Mouse (Mus musculus) megakaryocyte, adult 5-6 weeks (primary cell): ENCODE data around the gene Ssb. TPM values are rescaled to one million over a fixed set of nuclear protein-coding genes. Genes with fewer than 3 reads are reported as not detected.

Experiments
- total RNA-seq, 2 experiments: library from RNA; stranded (forward) in 1 of 2; stranded (reverse) in 1 of 2; fragments of 153-499, 151-499 nt in 1 of 2; fragments of 221-1000, 200-1000 nt in 1 of 2; gene quantifications; 2 replicates each; pipeline versions ENCODE4 v1.2.3 to v1.2.4; 2015 to 2017

Ssb gene
- total RNA-seq, 2 experiments from 2014 or later: 221 to 306 TPM

Other genes starting within 250 kb of the Ssb start
- 3.3 and 6.8 TPM in 2 replicates for gene Bbs5, start 214.4 kb upstream of the Ssb start, total RNA-seq (2015)
- gene Bbs5, start 214.4 kb upstream of the Ssb start, total RNA-seq (2017): 2.7 and 2.8 TPM in 2 replicates
- not detected in 2 replicates for gene Klhl41, start 191.4 kb upstream of the Ssb start, total RNA-seq (2015)
- 0.33 TPM in 1 of 2 replicates, not detected in the other for gene Klhl41, start 191.4 kb upstream of the Ssb start, total RNA-seq (2017)
- 4.2 and 4.6 TPM in 2 replicates for gene Fastkd1, start 148.0 kb upstream of the Ssb start, total RNA-seq (2015)
- gene Fastkd1, start 148.0 kb upstream of the Ssb start, total RNA-seq (2017): 4.4 and 4.6 TPM in 2 replicates
- 83.7 and 91.7 TPM in 2 replicates for gene Ppig, start 139.0 kb upstream of the Ssb start, total RNA-seq (2015)
- gene Ppig, start 139.0 kb upstream of the Ssb start, total RNA-seq (2017): 54.9 and 62.2 TPM in 2 replicates
- gene Ccdc173, start 72.0 kb upstream of the Ssb start, total RNA-seq (2015): 0.43 and 0.80 TPM in 2 replicates
- gene Ccdc173, start 72.0 kb upstream of the Ssb start, total RNA-seq (2017): 0.33 and 0.49 TPM in 2 replicates
- 19.8 and 25.3 TPM in 2 replicates for gene Phospho2, start 71.9 kb upstream of the Ssb start, total RNA-seq (2015)
- 22.0 and 27.5 TPM in 2 replicates for gene Phospho2, start 71.9 kb upstream of the Ssb start, total RNA-seq (2017)
- 3.5 and 3.7 TPM in 2 replicates for gene Klhl23, start 39.6 kb upstream of the Ssb start, total RNA-seq (2015)
- gene Klhl23, start 39.6 kb upstream of the Ssb start, total RNA-seq (2017): 8.7 and 10.9 TPM in 2 replicates
- 20.9 and 24.8 TPM in 2 replicates for gene Mettl5, start 24.1 kb downstream of the Ssb start, total RNA-seq (2015)
- 20.0 and 22.4 TPM in 2 replicates for gene Mettl5, start 24.1 kb downstream of the Ssb start, total RNA-seq (2017)
- 48.8 and 55.3 TPM in 2 replicates for gene Ubr3, start 35.7 kb downstream of the Ssb start, total RNA-seq (2015)
- 40.8 and 72.2 TPM in 2 replicates for gene Ubr3, start 35.7 kb downstream of the Ssb start, total RNA-seq (2017)
- 0.05 TPM in 1 of 2 replicates, not detected in the other for gene Myo3b, start 177.6 kb downstream of the Ssb start, total RNA-seq (2015)
- gene Myo3b, start 177.6 kb downstream of the Ssb start, total RNA-seq (2017): 0.07 TPM in 1 of 2 replicates, not detected in the other